Mouse (Mus musculus): ENCODE results near the gene Rpl18.
A peak's percentile ranks its signal among the peaks of the same experiment; 100 is the strongest.

Rpl18 gene

GRCm38 (mm10) chr7:45700301-45701015, 14.8 kb upstream of the Rpl18 start:
- DNase-seq (ENCODE audit: low read depth, low spot score), result peak; percentile 78

- DNase-seq (ENCODE audit: low read depth, low spot score), result no peak
These were observed 14.2 kb upstream of the Rpl18 start for GRCm38 (mm10) chr7:45701072-45701471.

- DNase-seq (ENCODE audit: low read depth, low spot score), result no peak
These were observed 13.7 kb upstream of the Rpl18 start for GRCm38 (mm10) chr7:45701607-45702006.

DNA sequence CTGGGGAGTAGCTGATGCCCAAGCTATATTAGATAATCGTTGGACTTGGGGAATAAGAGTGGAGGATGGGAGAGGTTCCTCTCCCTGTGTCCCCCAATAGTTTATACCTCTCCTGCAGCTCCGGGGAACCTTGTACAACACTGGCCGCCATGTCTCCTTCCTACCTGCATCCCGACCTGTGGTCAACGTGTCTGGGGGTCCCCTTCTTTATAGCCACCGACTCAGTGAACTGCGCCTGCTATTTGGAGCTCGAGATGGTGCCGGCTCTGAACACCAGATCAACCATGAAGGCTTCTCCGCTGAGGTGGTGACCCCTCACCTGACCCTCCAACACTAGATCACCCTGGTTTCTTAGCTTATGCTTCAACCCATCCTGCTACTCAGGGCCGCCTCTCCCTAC, 12.9 kb upstream of the Rpl18 start:
- DNase-seq (ENCODE audit: low read depth, low spot score), result no peak

GRCm38 (mm10) chr7:45702809-45703520, 12.3 kb upstream of the Rpl18 start:
- no peak for DNase-seq (ENCODE audit: low read depth, low spot score)

DNA sequence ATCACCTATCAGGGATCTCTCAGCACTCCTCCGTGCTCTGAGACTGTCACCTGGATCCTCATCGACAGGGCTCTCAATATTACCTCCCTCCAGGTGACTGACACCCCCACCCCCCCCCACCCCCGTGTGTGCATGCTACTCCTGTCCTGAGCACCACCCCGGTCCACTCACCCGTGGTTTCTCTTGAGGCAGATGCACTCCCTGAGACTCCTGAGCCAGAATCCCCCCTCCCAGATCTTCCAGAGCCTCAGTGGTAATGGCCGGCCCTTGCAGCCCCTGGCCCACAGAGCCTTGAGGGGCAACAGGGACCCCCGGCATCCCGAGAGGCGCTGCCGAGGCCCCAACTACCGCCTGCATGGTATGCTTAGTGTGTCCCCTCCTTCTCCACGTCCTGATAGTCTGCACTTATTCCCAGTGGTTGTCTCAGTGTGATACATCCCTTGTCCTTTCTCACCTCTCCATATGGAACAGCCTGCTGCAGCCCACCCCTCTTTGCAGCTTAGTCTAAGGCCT, 11.7 kb upstream of the Rpl18 start:
- DNase-seq (ENCODE audit: low read depth, low spot score), result no peak

DNA sequence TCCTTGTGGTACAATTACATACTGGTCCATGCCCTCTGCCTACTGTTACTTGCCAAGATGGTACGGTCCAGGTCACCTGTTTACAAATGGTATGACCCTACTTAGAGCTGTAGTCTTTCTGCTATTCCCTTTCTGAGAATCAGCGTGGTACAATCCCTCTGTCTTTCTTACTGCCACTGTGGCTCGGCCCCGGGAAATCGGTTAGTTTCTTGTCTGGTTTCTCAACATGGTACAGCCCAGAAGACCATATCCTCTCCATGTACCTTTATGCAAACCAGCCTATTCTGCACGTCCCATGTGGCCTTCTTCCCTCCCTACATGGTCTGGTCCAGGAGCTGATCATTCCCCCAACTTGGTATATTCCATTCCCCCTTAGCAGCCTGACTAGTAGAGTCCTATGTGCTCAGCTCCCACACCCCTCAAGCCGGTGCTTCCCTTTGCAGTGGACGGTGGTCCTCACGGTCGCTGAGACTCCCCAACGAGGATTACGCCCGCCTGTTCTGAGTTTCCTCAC, 11.2 kb upstream of the Rpl18 start:
- peak; percentile 95 for DNase-seq (ENCODE audit: low read depth, low spot score)

GRCm38 (mm10) chr7:45704730-45705442, 10.4 kb upstream of the Rpl18 start, which contains the start of gene Dbp:
TSS of gene Dbp (plus strand) at chr7:45705088.
- DNase-seq (ENCODE audit: low read depth, low spot score), result peak; percentile 100

DNA sequence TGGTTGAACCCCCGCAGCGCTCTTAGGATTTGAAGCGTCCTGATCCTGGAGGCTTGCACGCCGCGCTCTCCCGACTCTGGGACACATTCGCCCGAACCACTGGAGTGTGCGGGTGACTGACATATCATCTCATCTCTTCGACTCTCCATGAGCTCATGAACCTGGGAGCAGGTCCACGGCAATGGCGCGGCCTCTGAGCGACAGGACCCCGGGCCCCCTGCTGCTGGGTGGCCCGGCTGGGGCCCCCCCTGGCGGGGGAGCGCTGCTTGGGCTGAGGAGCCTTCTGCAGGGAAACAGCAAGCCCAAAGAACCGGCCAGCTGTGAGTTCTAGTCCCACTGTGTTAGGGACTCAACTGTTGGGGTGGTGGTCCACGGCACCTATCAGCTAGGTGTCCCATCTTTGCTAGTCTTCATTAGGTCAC, 9.8 kb upstream of the Rpl18 start:
- no peak for DNase-seq (ENCODE audit: low read depth, low spot score)

DNA sequence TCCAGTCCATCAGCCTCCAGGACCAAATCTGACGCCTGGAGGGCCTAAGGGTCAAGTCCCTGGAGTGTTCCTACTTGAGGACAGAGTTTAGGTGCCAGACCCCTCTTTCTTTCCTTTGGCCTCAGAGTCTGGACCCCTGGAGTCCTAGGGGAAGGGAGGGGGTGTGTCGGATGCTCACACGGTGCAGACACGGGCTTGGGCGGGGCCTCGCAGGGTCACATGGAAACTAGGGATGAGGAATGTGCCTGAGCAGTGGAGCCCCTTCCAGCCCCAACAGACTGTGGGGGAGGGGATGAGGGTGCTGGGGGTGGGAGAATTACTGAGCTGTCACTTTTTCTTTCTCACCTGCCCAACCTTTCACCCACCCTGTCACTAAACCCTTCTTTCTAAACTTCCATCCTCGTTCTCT, 9.4 kb upstream of the Rpl18 start:
- peak; percentile 97 for DNase-seq (ENCODE audit: low read depth, low spot score)

DNA sequence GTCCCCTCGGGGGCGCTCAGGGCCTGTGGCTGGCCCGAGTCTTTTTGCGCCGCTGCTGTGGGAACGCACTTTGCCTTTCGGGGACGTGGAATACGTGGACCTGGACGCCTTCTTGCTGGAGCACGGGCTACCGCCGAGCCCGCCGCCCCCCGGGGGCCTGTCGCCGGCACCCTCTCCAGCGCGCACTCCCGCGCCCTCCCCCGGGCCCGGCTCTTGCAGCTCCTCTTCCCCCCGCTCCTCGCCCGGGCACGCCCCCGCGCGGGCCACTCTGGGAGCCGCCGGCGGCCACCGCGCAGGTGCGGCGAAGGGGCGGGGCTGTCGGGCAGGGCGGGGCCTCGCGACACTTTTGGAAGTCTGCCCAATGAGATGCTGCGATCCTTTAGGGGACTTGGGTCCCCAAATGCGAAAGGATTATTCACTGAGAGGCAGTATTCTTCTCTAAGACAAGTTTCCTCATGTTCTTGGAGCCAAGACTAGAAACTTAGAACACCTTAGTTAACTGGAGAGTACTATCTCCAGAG, 8.5 kb upstream of the Rpl18 start:
- peak; percentile 96 for DNase-seq (ENCODE audit: low read depth, low spot score)

DNA sequence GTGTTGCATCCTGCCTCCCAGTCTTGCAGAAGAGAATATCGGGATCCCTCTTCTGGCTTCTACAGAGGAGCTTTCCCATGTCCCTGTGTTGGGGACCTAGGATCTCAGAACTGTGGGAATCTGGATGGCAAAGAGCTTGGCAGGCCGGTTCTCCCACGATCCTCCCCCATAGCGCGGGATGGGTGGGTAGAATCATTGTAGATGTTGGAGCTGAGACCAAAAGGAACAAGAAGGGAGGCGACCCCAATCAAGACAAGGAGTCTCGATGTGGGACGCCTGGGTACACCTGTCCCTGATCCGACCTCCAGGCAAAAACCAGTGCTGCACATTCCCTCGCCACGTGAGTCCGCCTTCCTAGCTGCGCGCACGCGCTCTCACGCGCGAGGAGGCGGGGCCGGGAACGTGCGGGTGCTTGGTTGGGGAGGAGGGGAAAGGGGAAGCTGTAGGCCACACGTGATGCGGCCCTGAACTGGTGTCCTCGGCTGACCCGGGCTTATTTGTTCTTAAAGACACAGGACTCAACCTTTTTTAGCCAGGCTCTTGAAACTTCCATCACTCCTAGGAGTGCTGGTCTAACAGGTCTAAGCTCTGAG, 7.8 kb upstream of the Rpl18 start:
- DNase-seq (ENCODE audit: low read depth, low spot score), result peak; percentile 99

- peak; percentile 84 for DNase-seq (ENCODE audit: low read depth, low spot score)
These were observed 7.0 kb upstream of the Rpl18 start for GRCm38 (mm10) chr7:45708221-45708761.

GRCm38 (mm10) chr7:45709036-45709435, 6.2 kb upstream of the Rpl18 start:
- DNase-seq (ENCODE audit: low read depth, low spot score), result peak; percentile 68

DNA sequence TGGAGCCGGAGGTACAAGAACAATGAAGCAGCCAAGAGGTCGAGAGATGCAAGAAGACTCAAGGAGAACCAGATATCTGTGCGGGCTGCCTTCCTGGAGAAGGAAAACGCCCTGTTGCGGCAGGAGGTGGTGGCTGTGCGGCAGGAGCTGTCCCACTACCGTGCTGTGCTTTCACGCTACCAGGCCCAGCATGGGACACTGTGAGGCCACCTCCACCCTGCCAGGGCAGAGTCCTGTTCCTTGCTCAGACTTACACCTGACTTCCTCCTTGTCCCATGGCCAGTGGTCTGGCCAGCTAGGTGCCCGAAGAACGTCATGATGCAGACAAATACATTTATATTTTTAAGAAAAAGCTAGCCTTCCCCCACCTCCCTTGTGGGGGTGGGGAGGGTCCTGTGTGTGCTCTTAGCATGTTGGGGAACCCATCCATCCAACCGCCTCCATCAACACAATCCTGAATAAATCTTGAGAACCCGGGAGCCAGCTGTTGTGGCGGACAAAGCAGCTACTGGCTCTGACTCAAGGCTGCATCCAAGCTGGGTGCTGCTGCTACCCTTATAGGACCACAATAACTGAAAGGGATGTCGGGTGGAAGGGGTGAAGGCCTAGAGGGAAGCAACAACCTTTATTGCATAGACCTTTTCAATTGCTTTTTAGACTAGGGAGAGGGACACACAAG, 5.4 kb upstream of the Rpl18 start:
- no peak for DNase-seq (ENCODE audit: low read depth, low spot score)

DNA sequence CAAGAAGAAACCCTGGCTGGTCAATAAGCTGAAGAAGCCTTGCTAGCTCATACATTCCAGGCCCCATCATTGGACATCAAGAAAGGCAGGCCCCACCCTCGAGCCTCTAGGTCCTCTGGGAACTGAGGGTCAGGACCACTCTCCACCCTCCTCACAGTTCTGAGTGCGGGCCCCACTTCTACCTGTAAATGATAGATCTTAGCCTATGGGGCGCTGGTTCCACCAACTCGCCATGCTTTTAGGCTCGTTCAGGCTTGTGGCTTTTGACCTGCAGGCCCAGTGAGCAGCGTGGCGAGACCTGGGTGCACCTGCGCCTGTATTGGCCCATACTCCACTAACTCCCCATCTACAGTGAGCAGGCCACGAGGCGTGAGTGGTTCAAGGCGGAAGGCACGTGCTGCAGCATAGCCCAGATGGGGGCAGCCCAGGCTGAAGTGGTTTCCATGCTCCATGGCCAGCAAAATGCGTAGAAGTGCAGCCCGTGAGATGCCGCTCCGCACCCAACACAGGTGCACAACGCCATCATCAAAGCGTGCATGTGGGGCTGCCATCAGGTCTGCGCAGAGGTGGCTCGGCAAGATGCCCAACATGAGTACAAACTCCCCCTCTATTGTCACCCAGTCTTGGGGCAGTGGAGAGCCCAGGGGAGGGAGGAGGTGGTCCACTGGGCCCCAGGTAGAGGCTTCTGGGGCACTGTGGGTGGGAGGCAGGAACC, 4.6 kb upstream of the Rpl18 start:
- peak; percentile 59 for DNase-seq (ENCODE audit: low read depth, low spot score)

DNA sequence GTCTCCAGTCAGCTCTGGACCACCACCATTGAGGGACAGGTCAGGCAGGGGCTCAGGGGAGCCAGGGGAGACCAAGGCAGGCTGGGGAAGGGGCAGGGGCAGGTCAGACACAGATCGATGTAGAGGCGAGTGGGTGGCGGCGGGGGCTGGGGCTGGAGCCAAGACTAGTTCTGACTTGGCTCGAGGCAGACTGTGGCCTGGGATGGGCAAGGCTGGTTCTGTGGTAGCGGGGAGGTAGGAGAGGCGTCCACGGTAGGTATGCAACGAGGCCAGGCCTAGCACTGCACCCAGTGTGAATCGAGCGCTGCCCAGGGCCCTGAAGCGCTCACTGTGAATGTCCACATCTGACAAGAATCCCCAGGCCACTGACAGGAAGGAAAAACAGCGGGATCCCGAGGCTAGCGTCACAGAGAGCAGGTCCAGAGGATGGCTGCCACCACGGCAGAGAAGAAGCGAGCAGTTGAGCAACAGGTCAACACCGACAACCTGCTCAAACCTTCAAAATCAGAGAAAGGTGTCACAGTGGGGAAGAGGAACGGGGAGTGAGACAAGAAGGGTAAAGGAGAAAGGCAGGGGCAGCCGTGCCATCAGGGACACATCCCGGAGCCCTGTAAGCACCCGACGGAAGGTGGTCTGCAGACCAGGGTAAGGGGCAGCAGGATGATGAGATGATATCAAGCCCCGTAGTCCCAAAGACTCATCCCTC, 3.8 kb upstream of the Rpl18 start:
- DNase-seq (ENCODE audit: low read depth, low spot score), result peak; percentile 63

GRCm38 (mm10) chr7:45712022-45712757, 3.1 kb upstream of the Rpl18 start:
- DNase-seq (ENCODE audit: low read depth, low spot score), result peak; percentile 78

DNA sequence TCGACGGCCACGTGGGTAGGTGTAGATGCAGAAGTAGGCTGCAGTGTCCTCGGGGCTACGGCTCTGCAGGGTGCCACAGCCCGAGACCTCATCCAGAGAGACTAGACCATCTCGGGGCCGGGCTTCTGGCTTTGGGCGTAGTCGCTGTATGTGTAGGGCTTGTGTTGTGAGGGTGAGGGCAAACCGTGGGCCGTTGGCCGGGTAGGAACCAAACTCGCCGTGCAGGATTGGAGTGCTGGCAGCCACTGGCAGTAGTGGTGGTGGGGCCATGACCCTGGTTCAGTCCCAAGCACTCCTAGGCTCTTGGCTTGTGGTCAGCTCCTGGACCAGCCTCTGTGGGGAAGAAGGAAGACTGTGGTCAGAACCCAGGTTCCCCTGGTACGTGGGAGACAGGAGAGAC, 1.9 kb upstream of the Rpl18 start:
- DNase-seq (ENCODE audit: low read depth, low spot score), result no peak

Measured in skeletal muscle tissue, adult 2 months (tissue).